In the genomic region with DNA sequence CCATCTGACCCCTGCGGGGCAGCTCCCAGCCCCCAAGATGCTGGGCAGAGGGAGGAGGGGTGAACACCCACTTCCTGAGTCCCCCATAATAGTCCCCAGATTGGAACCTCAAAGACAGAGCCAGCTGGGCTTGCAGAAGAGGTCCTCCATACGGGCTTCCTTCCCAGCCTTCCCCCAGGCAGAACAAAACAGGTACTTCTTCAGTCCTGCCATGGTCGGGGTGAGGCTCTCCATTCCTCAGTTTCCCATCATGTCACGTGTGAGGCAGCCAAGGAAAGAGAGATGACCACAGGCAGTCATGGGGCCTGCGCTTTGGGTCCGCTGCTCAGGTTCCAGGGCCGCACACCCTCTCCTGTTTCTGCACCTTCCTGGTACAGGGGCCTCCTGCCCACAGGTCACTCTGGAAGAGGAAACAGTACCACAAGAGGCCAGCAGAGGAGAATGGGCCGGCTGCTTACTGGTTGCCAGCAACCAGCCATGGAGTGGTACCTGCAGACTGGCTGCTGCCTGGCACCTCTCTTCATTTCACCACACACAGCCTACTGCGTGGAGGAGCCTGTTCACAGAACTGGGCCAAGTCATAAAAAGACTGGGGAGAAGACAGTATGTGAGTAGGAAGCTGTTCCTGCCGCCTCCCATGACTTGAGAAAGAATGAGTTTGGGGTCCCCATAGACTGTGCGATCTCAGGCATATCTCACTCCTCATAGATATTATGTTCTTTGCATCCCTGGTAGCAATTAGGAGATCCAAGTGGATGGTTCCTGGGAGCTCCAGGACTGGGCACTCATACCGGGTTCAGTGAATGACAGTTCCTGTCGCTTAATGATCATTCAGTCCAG, we compare ENCODE assay signal across 8 mouse cellular contexts. TPM values are rescaled to one million over a fixed set of nuclear protein-coding genes. Genes with fewer than 3 reads are reported as not detected.
A peak's percentile ranks its signal among the peaks of the same experiment; 100 is the strongest.
DNase-seq lines count a peak whose midpoint lies in the region; ATAC-seq and TF ChIP-seq lines count a peak whose summit lies in the region.

No protein-coding gene starts in this region.

- no peak overlapping the region for H3K4me2 ChIP-seq in lung, embryonic 15.5 days
- H3K4me2 ChIP-seq in embryonic facial prominence, embryonic 12.5 days (replicated peaks): no peak overlapping the region
- no peak overlapping the region for H3K4me2 ChIP-seq in hindbrain, postnatal 0 days (ENCODE audit: low read depth, low read length)
- no peak overlapping the region for H3K4me2 ChIP-seq in midbrain, embryonic 12.5 days (replicated peaks)

- no peak for DNase-seq in lung, postnatal 36 days
- DNase-seq in hindbrain, postnatal 0 days (ENCODE audit: low spot score): no peak
- no peak for DNase-seq in cerebellum, adult 9-10 months
- DNase-seq in urinary bladder, adult 18-20 months (ENCODE audit: low spot score in 2 of 2): no peak
- no peak for DNase-seq in heart, embryonic 10.5 days (ENCODE audit: low spot score)

- no peak overlapping the region for H3K9ac ChIP-seq in lung, embryonic 15.5 days
- no peak overlapping the region for H3K9ac ChIP-seq in embryonic facial prominence, embryonic 12.5 days
- no peak overlapping the region for H3K9ac ChIP-seq in hindbrain, postnatal 0 days (replicated peaks; ENCODE audit: low read length)
- no peak overlapping the region for H3K9ac ChIP-seq in midbrain, embryonic 12.5 days (replicated peaks)

- no peak for TF ChIP-seq CTCF in hindbrain, postnatal 0 days (IDR thresholded peaks at IDR 0.05; ENCODE audit: low read depth)

- H3K4me1 ChIP-seq in lung, embryonic 15.5 days: no peaks in the 10 kb centered on the region
- peaks cover 33% of the 10 kb centered on the region for H3K4me1 ChIP-seq in embryonic facial prominence, embryonic 12.5 days
- no peaks in the 10 kb centered on the region for H3K4me1 ChIP-seq in hindbrain, postnatal 0 days (ENCODE audit: insufficient read depth, low read length)
- peaks cover 13% of the 10 kb centered on the region for H3K4me1 ChIP-seq in midbrain, embryonic 12.5 days
- H3K4me1 ChIP-seq in heart, embryonic 10.5 days: peaks cover 10% of the 10 kb centered on the region

- no peak overlapping the region for H3K27ac ChIP-seq in lung, embryonic 15.5 days
- peak overlapping the region; percentile 67 for H3K27ac ChIP-seq in embryonic facial prominence, embryonic 12.5 days
- no peak overlapping the region for H3K27ac ChIP-seq in hindbrain, postnatal 0 days
- no peak overlapping the region for H3K27ac ChIP-seq in midbrain, embryonic 12.5 days (replicated peaks)
- H3K27ac ChIP-seq in heart, embryonic 10.5 days: no peak overlapping the region

- 58% methylated on average over 13 of the region's 13 CpGs for WGBS in lung, embryonic 15.5 days
- WGBS in embryonic facial prominence, embryonic 12.5 days: 35% methylated on average over 13 of the region's 13 CpGs
- 58% methylated on average over 13 of the region's 13 CpGs for WGBS in hindbrain, postnatal 0 days
- WGBS in midbrain, embryonic 12.5 days: 59% methylated on average over 13 of the region's 13 CpGs
- WGBS in heart, embryonic 10.5 days: 59% methylated on average over 13 of the region's 13 CpGs

- ATAC-seq in lung, embryonic 15.5 days (ENCODE audit: borderline replicate concordance, extremely low read depth, low FRiP score, low TSS enrichment): 0 out of 2 replicates have a peak, but pooled peaks have one; percentile 9
- 0 out of 2 replicates have a peak, but pooled peaks have one; percentile 5 for ATAC-seq in embryonic facial prominence, embryonic 12.5 days (ENCODE audit: insufficient number of reproducible peaks, insufficient read depth, low FRiP score, low TSS enrichment)
- peak; percentile 39 for ATAC-seq in hindbrain, postnatal 0 days
- peak; percentile 68 for ATAC-seq in midbrain, embryonic 12.5 days (ENCODE audit: low FRiP score, low read depth)

- no peak overlapping the region for H3K4me3 ChIP-seq in lung, embryonic 15.5 days
- no peak overlapping the region for H3K4me3 ChIP-seq in embryonic facial prominence, embryonic 12.5 days
- no peak overlapping the region for H3K4me3 ChIP-seq in hindbrain, postnatal 0 days (ENCODE audit: low read length)
- no peak overlapping the region for H3K4me3 ChIP-seq in midbrain, embryonic 12.5 days
- no peak overlapping the region for H3K4me3 ChIP-seq in heart, embryonic 10.5 days

- H3K9me3 ChIP-seq in lung, embryonic 15.5 days: no peaks in the 10 kb centered on the region
- no peaks in the 10 kb centered on the region for H3K9me3 ChIP-seq in embryonic facial prominence, embryonic 12.5 days
- H3K9me3 ChIP-seq in hindbrain, postnatal 0 days (ENCODE audit: low read length): no peaks in the 10 kb centered on the region
- no peaks in the 10 kb centered on the region for H3K9me3 ChIP-seq in midbrain, embryonic 12.5 days
- H3K9me3 ChIP-seq in heart, embryonic 10.5 days: no peaks in the 10 kb centered on the region

- no peaks in the 10 kb centered on the region for H3K27me3 ChIP-seq in lung, embryonic 15.5 days
- no peaks in the 10 kb centered on the region for H3K27me3 ChIP-seq in embryonic facial prominence, embryonic 12.5 days
- H3K27me3 ChIP-seq in hindbrain, postnatal 0 days (ENCODE audit: insufficient read depth, low read length): no peaks in the 10 kb centered on the region
- peaks cover 7% of the 10 kb centered on the region; the same call in 1 of the 2 replicates for H3K27me3 ChIP-seq in midbrain, embryonic 12.5 days
- H3K27me3 ChIP-seq in heart, embryonic 10.5 days (ENCODE audit: insufficient read depth, poor library complexity, severe bottlenecking): peaks cover 16% of the 10 kb centered on the region; the same call in 1 of the 2 replicates

- no peaks in the 10 kb centered on the region for H3K36me3 ChIP-seq in lung, embryonic 15.5 days
- H3K36me3 ChIP-seq in embryonic facial prominence, embryonic 12.5 days: no peaks in the 10 kb centered on the region
- no peaks in the 10 kb centered on the region for H3K36me3 ChIP-seq in hindbrain, postnatal 0 days (ENCODE audit: insufficient read depth, low read length)
- H3K36me3 ChIP-seq in midbrain, embryonic 12.5 days: no peaks in the 10 kb centered on the region
- no peaks in the 10 kb centered on the region for H3K36me3 ChIP-seq in heart, embryonic 10.5 days

RNA-seq across cellular contexts. Expression of a gene that starts 45.4 kb away (rescaled TPM):
- 18.1 and 20.8 TPM in 2 replicates for polyA plus RNA-seq in lung, embryonic 15.5 days (2015; fragmentation: Nextera tagmentation; extraction: Ambion mirVana)
- polyA plus RNA-seq in embryonic facial prominence, embryonic 12.5 days (2016; fragmentation: Nextera tagmentation; extraction: Ambion mirVana): 17.4 and 17.5 TPM in 2 replicates
- 3.8 and 5.3 TPM in 2 replicates for total RNA-seq in hindbrain, postnatal 0 days (2014; rRNA removed)
- 7.9 and 8.6 TPM in 2 replicates for polyA plus RNA-seq in hindbrain, postnatal 0 days (2015; fragmentation: Nextera tagmentation; extraction: Ambion mirVana)
- polyA plus RNA-seq in midbrain, embryonic 12.5 days (2016; fragmentation: Nextera tagmentation; extraction: Ambion mirVana): 16.5 and 17.7 TPM in 2 replicates
- 18.1 and 18.2 TPM in 2 replicates for polyA plus RNA-seq in heart, embryonic 10.5 days (2016; fragmentation: Nextera tagmentation; extraction: Ambion mirVana)

Comparison
In these comparisons a context has a peak if more than half of its experiments do, and no peak if none do; other contexts are left out.
1. ATAC-seq: peak in every context shown above with its lines; median percentile 68 in midbrain, embryonic 12.5 days; 39 in hindbrain, postnatal 0 days; 9 in lung, embryonic 15.5 days; 5 in embryonic facial prominence, embryonic 12.5 days.